ENCODE assay signal across 9 mouse cellular contexts in the genomic region with DNA sequence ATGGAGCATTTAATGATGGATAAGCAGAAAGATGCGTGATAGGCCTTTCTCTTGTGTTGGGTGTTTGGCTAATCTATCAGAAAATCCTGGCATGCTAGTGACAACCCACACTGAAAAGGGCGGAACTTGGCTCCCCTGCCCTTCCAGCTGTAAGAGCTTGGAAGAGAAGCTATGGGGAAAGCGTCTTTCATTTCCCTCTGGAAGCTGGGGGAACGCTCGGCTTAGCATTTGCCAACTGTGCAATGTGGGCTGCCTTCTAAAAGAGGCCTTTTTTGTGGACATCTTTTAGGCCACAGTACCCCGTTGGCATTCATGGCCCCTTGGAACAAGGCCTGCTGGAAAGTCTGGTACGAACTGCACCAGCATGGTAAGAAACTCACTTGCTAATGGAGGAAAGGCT. TPM values are rescaled to one million over a fixed set of nuclear protein-coding genes. Genes with fewer than 3 reads are reported as not detected.
DNase-seq lines count a peak whose midpoint lies in the region; ATAC-seq and TF ChIP-seq lines count a peak whose summit lies in the region.
"Had no signal": no experiment of that assay in that cellular context is flagged by ENCODE, and none has a peak within 500 bp of the region (broad histone marks: within the 10 kb centered on the region; RNA-seq: fewer than 3 reads in every experiment).

No protein-coding gene starts in this region.

- no peak for TF ChIP-seq CTCF in lung, postnatal 0 days (IDR thresholded peaks at IDR 0.05)

- H3K4me3 ChIP-seq in heart, embryonic 10.5 days = no peak overlapping the region
- no peak overlapping the region for H3K4me3 ChIP-seq in lung, postnatal 0 days (ENCODE audit: low read depth, low read length)
- H3K4me3 ChIP-seq in liver, embryonic 12.5 days = no peak overlapping the region
- H3K4me3 ChIP-seq: limb, embryonic 15.5 days had no signal

- TF ChIP-seq EP300 in lung, postnatal 0 days (IDR thresholded peaks at IDR 0.05) = no peak

- H3K27me3 ChIP-seq in heart, embryonic 10.5 days (ENCODE audit: insufficient read depth, poor library complexity, severe bottlenecking) = no peaks in the 10 kb centered on the region
- H3K27me3 ChIP-seq in lung, postnatal 0 days (replicated peaks; ENCODE audit: insufficient read depth, low read length) = no peaks in the 10 kb centered on the region
- H3K27me3 ChIP-seq in liver, embryonic 12.5 days (replicated peaks) = no peaks in the 10 kb centered on the region
- H3K27me3 ChIP-seq: limb, embryonic 15.5 days had no signal

- no peaks in the 10 kb centered on the region for H3K36me3 ChIP-seq in heart, embryonic 10.5 days
- no peaks in the 10 kb centered on the region for H3K36me3 ChIP-seq in lung, postnatal 0 days (ENCODE audit: insufficient read depth, low read length)
- H3K36me3 ChIP-seq in liver, embryonic 12.5 days = no peaks in the 10 kb centered on the region
- H3K36me3 ChIP-seq: limb, embryonic 15.5 days had no signal

- no peak overlapping the region for H3K9ac ChIP-seq in lung, postnatal 0 days (replicated peaks; ENCODE audit: low read depth)
- no peak overlapping the region for H3K9ac ChIP-seq in liver, embryonic 12.5 days
- H3K9ac ChIP-seq: limb, embryonic 15.5 days had no signal

- no peaks in the 10 kb centered on the region for H3K9me3 ChIP-seq in heart, embryonic 10.5 days
- no peaks in the 10 kb centered on the region for H3K9me3 ChIP-seq in lung, postnatal 0 days (ENCODE audit: low read length)
- no peaks in the 10 kb centered on the region for H3K9me3 ChIP-seq in liver, embryonic 12.5 days (replicated peaks)
- H3K9me3 ChIP-seq: limb, embryonic 15.5 days had no signal

- WGBS in heart, embryonic 10.5 days = 86% methylated on average over 7 of the region's 7 CpGs
- WGBS in lung, postnatal 0 days = 56% methylated on average over 7 of the region's 7 CpGs
- WGBS in liver, embryonic 12.5 days (ENCODE audit: insufficient replicate concordance) = 70% methylated on average over 7 of the region's 7 CpGs

- 0 out of 2 replicates have a peak, but pooled peaks cover 6% of the 10 kb centered on the region for H3K4me1 ChIP-seq in heart, embryonic 10.5 days
- no peaks in the 10 kb centered on the region for H3K4me1 ChIP-seq in lung, postnatal 0 days (ENCODE audit: insufficient read depth, low read depth, low read length)
- no peaks in the 10 kb centered on the region for H3K4me1 ChIP-seq in liver, embryonic 12.5 days

- DNase-seq in heart, adult 18-20 months = peak; percentile 12 to 29
- DNase-seq in heart, embryonic 10.5 days (ENCODE audit: low spot score) = no peak
- peak; percentile 54 for DNase-seq in NIH3T3 (ENCODE audit: low read depth)
- peak; percentile 33 for DNase-seq in gastrocnemius, adult 18-20 months (ENCODE audit: low spot score)
- DNase-seq in lung, postnatal 0 days (ENCODE audit: low spot score) = peak; percentile 63
- no peak for DNase-seq in thymus, postnatal 10 days (ENCODE audit: low spot score in 2 of 2)
- DNase-seq in urinary bladder, adult 18-20 months (ENCODE audit: low spot score in 2 of 2) = no peak

- no peak; the same call in 1 of the 2 replicates for ATAC-seq in lung, postnatal 0 days
- ATAC-seq in liver, embryonic 12.5 days = no peak

- no peak overlapping the region for H3K4me2 ChIP-seq in lung, postnatal 0 days (replicated peaks; ENCODE audit: low read depth, low read length)
- no peak overlapping the region for H3K4me2 ChIP-seq in liver, embryonic 12.5 days
- H3K4me2 ChIP-seq: limb, embryonic 15.5 days had no signal

- no peak overlapping the region for H3K27ac ChIP-seq in heart, embryonic 10.5 days
- no peak overlapping the region for H3K27ac ChIP-seq in lung, postnatal 0 days (ENCODE audit: low read length)
- no peak overlapping the region for H3K27ac ChIP-seq in liver, embryonic 12.5 days
- H3K27ac ChIP-seq: limb, embryonic 15.5 days had no signal

RNA-seq across cellular contexts. Expression of a gene that starts 34.1 kb away (rescaled TPM):
- total RNA-seq in heart, adult 18-20 months (2021) = 10 to 100 TPM in 1 of 2 experiments, 1 to 10 TPM in 1; 9.9 to 10.7 TPM
- 7.5 and 8.7 TPM in 2 replicates for polyA plus RNA-seq in heart, embryonic 10.5 days (2016; fragmentation: Nextera tagmentation; extraction: Ambion mirVana)
- 1 to 10 TPM; 6.9 to 7.1 TPM for total RNA-seq in gastrocnemius, adult 18-20 months (2021)
- 3.4 and 4.5 TPM in 2 replicates for polyA plus RNA-seq in lung, postnatal 0 days (2015; fragmentation: Nextera tagmentation; extraction: Ambion mirVana)
- 4.8 and 5.4 TPM in 2 replicates for polyA plus RNA-seq in liver, embryonic 12.5 days (2016; fragmentation: Nextera tagmentation; extraction: Ambion mirVana)

RNA-seq across cellular contexts. Expression of a gene that starts 41.5 kb away (rescaled TPM):
- total RNA-seq in heart, adult 18-20 months (2021) = 10 to 100 TPM; 28.1 to 30.2 TPM
- polyA plus RNA-seq in heart, embryonic 10.5 days (2016; fragmentation: Nextera tagmentation; extraction: Ambion mirVana) = 3.7 and 4.7 TPM in 2 replicates
- 10 to 100 TPM; 28.4 to 35.2 TPM for total RNA-seq in gastrocnemius, adult 18-20 months (2021)
- 4.8 and 6.8 TPM in 2 replicates for polyA plus RNA-seq in lung, postnatal 0 days (2015; fragmentation: Nextera tagmentation; extraction: Ambion mirVana)
- polyA plus RNA-seq in liver, embryonic 12.5 days (2016; fragmentation: Nextera tagmentation; extraction: Ambion mirVana) = 4.1 and 5.0 TPM in 2 replicates

Comparison
In these comparisons a context has a peak if more than half of its experiments do, and no peak if none do; other contexts are left out.
1. DNase-seq: peak in heart, adult 18-20 months (2 of 2), NIH3T3 (single experiment), gastrocnemius, adult 18-20 months (single experiment) and lung, postnatal 0 days (single experiment); none in heart, embryonic 10.5 days (single experiment), thymus, postnatal 10 days (0 of 2) and urinary bladder, adult 18-20 months (0 of 2).